Mouse (Mus musculus) megakaryocyte, embryonic 14.5 days (primary cell): Measurements from ENCODE around the gene Notch2.

Experiments
- FLI1 ChIP-seq: IDR thresholded peaks from 2 replicates; pipeline ENCODE4 v1.6.1; 2012; ENCODE audit warnings: low read length, inconsistent platforms, mixed read lengths
- GATA1 ChIP-seq: IDR thresholded peaks from 3 replicates; pipeline ENCODE4 v1.6.1; 2012; ENCODE audit warnings: mixed read lengths, low read length, inconsistent platforms, borderline replicate concordance

GRCm38 (mm10) chr3:98105496-98105895 is 92.2 kb downstream of the Notch2 start:
- TF ChIP-seq GATA1 (no peak), FLI1 (no peak)
